Mouse (Mus musculus) neutrophil, adult 5-6 weeks (primary cell): ENCODE measurements around the gene Ace. TPM values are rescaled to one million over a fixed set of nuclear protein-coding genes. Genes with fewer than 3 reads are reported as not detected.

Experiments used
- ATAC-seq: fragments of 151-379, 151-347 bp; 2 replicates; pipeline ENCODE4 v1.8.0; 2017; ENCODE audit warnings: mild to moderate bottlenecking, moderate TSS enrichment; ENCODE audit not compliant: insufficient number of reproducible peaks, poor library complexity, low FRiP score, severe bottlenecking; ENCODE audit errors: extremely low read depth
- total RNA-seq: library from RNA; stranded (forward); fragments of 200-1000 nt; gene quantifications from 2 replicates; pipeline ENCODE4 v1.2.3, GENCODE M21; 2017

Ace gene
- total RNA-seq, 1 experiment from 2014 or later = 7.4 TPM

DNA sequence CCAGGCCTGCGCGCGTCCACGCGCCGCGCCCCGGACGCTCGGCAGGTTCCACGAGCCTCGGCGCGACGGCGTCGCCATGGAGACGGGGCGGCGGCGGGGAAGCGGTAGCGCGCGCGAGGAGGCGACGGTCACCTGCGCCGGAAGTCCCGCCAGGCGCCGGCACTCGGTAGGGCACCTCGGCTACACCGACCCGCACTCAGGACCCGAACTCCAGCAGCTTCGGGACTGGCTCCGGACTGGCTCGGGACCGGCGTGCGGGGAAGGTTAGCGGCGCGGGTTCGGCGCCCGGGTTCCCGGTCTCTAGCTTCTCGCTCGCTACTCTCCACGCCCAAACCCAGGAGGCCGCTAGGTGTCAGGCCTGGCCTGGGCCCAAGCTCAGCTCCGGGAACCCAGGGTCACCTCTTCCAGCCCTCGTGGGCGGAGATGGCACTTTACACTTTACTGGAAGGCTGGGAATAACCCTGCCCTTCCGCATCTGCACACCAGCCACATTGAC is 23.6 kb upstream of the Ace start:
- no peak for ATAC-seq

DNA sequence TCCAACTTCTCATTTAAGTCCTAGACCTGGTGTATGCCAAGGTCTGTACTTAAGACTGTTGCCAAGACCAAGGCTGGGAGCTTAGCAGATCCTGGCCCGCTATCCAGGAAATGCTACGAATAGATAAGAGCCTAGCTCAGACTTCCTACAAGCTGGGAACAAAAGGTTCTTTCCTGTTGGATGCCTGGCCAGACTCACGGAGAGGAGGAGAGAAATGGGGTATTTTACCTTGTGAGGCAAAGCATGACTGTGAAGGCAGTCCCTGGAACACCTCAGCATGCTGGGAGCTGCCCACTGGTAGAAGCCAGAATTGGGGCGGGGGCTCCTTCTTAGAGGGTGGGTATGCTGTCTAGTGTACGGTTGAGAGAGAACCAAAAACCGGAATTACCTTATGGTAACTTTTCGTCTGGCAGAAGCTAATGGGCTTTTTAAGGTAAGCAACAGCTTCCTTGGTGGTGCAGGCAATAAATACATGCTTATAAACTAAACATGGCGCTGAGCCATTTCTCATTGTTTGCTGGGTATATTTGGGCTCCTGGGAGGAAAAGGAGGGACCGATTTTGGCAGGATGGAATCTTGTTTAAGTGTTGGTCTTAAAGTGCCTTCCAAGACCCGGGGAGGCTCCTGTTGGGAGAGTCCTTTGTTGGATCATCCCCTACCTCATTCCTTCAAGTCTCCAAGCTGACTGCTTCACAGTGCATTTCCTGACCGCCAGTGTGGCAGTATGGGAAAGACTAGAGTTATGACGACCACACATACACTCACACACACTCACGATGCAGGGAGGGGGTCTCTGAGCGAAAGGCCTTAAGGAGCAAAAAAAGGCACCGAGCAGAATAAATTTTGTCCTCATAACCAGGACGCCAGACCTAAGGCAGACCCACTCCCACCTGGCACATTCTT is 22.7 kb upstream of the Ace start:
- no peak for ATAC-seq

DNA sequence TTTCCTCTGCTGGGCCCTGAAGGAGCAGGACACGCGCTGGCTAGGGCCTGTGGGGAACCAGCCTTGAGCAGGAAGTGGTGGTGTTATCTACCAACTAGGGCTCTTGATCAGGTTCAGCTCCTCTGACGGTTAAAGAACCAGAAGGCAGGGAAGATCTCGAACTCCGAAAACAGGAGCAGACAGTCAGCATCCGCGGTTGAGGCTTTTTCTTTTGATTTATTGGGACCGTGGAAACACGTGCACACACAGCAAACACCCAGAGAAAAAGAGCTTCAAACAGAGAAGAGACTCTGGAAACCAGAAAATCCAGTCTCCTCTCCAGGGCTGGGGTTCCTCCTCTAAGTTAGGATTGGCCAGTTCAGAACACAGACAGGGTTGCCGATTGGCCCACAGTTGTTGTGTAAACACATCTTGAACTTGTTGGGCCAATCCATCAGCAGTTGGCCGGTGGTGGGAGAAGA is 21.0 kb upstream of the Ace start:
- no peak for ATAC-seq

GRCm38 (mm10) chr11:105948255-105948654 is 19.5 kb upstream of the Ace start:
- no peak for ATAC-seq

GRCm38 (mm10) chr11:105950519-105950918 is 17.2 kb upstream of the Ace start:
- ATAC-seq = no peak

DNA sequence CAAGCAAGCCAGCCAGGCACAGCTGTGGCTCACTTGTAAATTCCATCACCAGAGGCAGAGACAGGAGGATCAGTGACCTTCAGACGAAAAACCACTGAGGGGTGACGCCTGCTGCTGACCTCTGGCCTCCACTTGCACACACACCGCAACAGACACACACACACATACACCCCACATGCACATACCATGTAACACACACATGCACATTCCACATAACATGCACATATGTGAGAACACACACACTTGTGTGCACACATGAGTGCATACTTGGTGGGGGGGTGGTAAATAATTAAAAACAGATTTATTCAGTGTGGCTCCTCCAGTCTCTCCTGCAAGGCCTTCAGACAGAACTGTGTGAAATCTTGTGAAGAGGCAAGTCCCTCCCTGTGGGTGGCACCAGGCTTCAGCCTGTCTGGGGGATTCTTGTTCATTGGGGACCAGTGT is 16.1 kb upstream of the Ace start:
- no peak for ATAC-seq

- no peak for ATAC-seq
These were observed 15.6 kb upstream of the Ace start for GRCm38 (mm10) chr11:105952111-105952510.

- no peak for ATAC-seq
These were observed 14.8 kb upstream of the Ace start, which contains the start of gene Cyb561 for GRCm38 (mm10) chr11:105952911-105953386. TSS of gene Cyb561 (minus strand) at chr11:105953336.

DNA sequence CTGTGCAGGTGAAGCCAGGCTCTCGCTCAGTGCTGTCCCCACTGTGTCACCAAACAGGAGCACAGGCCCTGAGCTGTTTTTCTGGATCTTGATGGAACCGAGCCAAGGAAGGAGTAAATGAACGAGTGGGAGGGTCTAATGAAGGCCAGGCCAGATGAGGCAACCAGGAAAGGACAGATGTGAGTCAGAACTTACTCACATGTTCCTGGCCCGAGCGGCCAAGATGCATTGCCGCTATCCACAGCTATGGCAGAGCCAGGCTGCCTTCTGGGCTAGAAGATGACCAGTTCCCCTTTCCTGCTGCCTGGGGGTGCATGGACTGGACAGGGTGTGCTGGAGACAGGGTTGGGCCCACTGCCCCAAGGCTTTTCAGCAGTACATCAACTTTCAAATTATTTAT is 14.3 kb upstream of the Ace start:
- ATAC-seq = no peak

DNA sequence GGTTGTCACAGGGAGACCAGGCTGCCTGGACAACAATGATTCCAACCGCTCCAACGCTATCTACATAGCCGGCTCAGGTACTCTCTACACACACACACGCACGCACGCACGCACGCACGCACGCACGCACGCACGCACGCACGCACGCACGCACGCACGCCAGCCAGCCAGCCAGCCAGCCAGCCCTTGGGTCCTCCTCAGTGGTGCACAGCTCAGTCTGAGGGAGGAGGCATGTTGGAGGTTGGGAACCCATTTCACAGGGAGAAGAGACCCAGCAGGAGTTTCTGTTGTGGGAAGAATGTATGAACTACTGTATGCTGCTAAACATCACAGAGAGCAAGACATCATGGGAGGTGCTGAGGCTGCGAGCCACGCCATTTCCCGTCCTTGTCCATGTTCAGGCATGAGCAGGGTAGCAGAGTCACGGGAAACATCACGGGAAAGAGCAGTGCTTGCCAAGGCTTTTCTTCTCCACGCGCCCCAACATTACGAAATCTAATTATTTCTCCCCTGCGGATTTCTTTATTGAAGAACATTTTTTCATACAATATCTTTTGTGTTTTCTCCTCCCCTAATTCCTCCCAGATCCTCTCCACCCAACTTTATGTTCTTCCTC is 11.8 kb upstream of the Ace start:
- no peak for ATAC-seq

DNA sequence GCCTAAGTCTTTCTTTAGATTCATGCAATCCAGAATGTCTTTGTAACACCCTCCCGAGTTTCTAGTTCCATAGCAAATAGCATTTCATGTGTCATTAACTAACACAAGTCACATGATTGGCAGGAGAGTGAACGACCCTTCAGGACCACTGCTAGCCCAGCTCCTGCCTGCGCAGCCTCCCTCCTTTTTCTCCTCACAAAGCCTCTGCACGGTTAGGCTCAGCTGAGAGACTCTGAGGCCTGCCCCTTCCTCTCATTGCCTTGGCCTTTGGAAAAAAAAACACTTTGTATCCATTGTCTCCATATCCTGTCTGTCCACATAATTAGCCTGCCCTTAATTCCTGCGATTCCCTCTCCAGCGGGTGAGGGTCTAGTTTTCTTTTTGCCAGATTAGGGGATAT is 10.2 kb upstream of the Ace start:
- no peak for ATAC-seq

- ATAC-seq = no peak
These were observed 9.2 kb upstream of the Ace start for GRCm38 (mm10) chr11:105958566-105958965.

GRCm38 (mm10) chr11:105959355-105959754 is 8.4 kb upstream of the Ace start:
- no peak for ATAC-seq

- ATAC-seq = no peak
These were observed 3.1 kb upstream of the Ace start for GRCm38 (mm10) chr11:105964691-105965090.

GRCm38 (mm10) chr11:105966288-105966687 is 1.5 kb upstream of the Ace start:
- ATAC-seq = no peak

- no peak for ATAC-seq
These were observed 1.2 kb downstream of the Ace start for GRCm38 (mm10) chr11:105968948-105969347.

GRCm38 (mm10) chr11:105969516-105969915 is 1.8 kb downstream of the Ace start:
- ATAC-seq = no peak

GRCm38 (mm10) chr11:105974593-105974992 is 6.8 kb downstream of the Ace start:
- ATAC-seq = no peak

DNA sequence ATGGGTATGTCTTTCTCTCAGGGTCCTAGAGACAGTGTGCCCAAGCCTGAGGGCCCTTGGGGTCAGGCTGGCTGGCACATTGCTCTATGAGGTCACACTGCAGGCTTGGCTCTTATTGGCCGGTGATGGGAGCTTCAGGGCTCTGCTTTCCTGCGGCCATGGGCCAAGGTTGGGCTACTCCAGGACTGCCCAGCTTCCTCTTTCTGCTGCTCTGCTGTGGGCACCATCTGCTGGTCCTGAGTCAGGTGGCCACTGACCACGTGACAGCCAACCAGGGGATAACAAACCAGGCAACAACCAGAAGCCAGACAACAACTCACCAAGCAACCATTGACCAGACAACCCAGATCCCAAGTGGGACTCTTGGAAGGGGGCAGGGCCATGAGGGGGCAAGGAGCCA is 7.3 kb downstream of the Ace start:
- ATAC-seq = no peak

- ATAC-seq = no peak
These were observed 7.9 kb downstream of the Ace start for GRCm38 (mm10) chr11:105975636-105976035.
